Mouse (Mus musculus): ENCODE measurements around the gene Lyrm7. TPM values are rescaled to one million over a fixed set of nuclear protein-coding genes. Genes with fewer than 3 reads are reported as not detected.

Lyrm7 gene
- polyA plus RNA-seq, 1 experiment from 2014 or later = 5.8 TPM

DNA sequence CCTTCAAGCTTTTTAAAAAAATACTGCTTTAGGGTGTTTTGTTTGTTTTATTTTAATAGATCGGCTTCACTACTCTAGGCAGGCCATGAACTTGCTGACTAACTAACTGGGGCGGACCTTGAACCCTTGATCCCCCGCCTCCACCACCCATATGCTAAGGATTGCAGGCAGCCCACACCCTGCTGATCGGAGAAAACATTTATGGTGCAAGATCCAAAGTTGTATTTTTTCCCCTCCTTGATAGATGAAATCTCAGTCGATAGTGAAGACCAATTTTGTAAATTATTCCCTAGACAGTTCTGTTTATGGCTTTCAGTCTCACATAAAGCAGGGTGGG is 6.3 kb upstream of the Lyrm7 start:
- TF ChIP-seq CTCF (IDR thresholded peaks at IDR 0.05; ENCODE audit: low read depth) = no peak
- peak; percentile 82 for ATAC-seq
- WGBS = under 1% methylated on average over 5 of the region's 5 CpGs

DNA sequence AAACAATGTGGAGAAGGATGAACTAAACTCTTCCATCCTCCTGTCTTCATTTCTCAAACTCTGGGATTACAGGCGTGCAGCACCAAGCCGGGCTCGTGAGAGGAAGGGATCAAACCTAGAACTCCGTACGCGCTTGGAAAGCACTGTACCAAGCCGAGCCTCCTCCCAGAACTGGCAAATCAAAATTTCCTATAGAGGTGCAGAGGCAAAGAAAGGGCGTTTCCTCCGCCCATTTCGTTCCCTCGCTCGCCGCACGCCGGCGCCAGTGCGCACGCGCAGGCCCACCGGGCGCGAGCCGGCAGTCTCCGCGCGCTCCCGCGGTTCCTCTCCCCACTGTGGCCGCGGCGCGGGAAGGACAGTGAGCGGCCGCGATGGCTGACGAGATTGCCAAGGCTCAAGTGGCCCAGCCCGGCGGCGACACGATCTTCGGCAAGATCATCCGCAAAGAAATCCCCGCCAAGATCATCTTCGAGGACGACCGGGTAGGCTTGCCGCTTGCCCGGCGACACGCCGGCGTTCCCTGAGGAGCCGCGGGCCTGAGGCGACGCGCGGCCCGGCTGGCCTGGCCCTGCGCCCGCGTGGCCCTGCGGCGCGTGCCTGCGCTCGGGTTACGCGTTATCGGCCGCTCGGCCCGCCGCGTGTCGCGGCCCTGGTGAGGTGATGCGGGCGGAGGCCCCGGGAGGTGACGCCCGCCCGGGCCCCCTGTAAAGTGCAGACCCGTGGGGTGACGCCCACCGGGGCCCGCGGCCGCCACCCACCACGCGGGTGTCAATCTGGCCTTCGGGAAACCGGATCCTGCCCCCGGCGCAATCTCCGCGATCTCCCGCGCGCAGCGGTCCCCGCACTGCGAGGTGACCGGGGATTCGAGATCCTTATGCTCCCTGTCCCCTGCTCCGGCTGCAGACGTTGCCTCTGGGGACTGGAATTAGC is 5.7 kb upstream of the Lyrm7 start, which contains the start of gene Hint1:
Gene Hint1 (plus strand): TSS at position 265 of the 930 bp plus-strand sequence.
- ATAC-seq = peak; percentile 81
- under 1% methylated on average over 107 of the region's 107 CpGs for WGBS

More for the DNA sequence above, 6.3 kb upstream of the Lyrm7 start:
- Histone ChIP-seq H3K36me3 (ENCODE audit: control insufficient read depth, insufficient read depth) (peaks cover 19% of the 10 kb centered on the region; the same call in 1 of the 2 replicates), H3K9ac (ENCODE audit: low read depth, low read length) (peak overlapping the region; percentile 94), H3K27ac (ENCODE audit: low read depth, low read length) (peak overlapping the region; percentile 96), H3K4me3 (ENCODE audit: low read depth, low read length) (peak overlapping the region; percentile 88), H3K4me1 (replicated peaks; ENCODE audit: control insufficient read depth, insufficient read depth, low read length) (no peaks in the 10 kb centered on the region), H3K4me2 (replicated peaks; ENCODE audit: low read depth) (peak overlapping the region; percentile 74), H3K9me3 (ENCODE audit: control insufficient read depth) (no peaks in the 10 kb centered on the region), H3K27me3 (replicated peaks; ENCODE audit: control insufficient read depth, insufficient read depth, low read length) (no peaks in the 10 kb centered on the region)

DNA sequence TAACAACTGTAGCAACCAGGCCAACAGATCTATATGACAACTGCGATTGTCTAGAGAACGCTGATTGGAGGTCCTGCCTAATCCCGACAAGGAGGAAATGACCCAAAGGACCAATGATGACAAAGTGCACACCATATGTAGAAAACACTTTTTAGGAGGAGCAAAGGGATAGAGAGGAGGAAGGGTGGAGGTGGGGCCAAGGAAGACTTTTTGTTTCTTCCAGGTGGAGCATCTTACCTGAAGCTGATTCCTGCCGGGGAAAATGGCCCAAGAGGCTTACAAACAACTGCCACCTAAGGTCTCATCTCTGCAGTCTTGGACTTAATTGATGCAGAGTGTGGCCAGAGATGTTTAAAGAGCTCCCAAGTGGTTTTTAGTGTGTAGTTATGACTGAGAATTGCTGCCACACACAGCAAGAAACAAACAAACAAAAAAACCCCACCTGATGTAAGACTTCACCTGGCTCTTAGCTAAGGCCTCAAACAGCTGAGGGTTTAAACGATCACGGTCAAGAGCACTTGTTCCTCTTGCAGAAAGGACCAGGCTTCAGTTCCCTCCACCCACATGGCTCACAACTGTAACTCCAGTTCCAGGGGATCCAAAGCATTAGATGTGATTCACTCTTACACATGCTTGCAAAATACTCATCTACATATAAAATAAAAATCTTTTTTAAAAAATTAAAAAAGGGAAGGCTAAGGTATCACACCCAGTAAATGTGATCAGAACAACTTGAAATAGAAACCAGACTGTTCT is 4.8 kb upstream of the Lyrm7 start:
- Histone ChIP-seq H3K27ac (ENCODE audit: low read depth, low read length) (peak overlapping the region; percentile 96; the same call in 1 of the 2 replicates), H3K4me3 (ENCODE audit: low read depth, low read length) (peak overlapping the region; percentile 88), H3K4me1 (replicated peaks; ENCODE audit: control insufficient read depth, insufficient read depth, low read length) (no peaks in the 10 kb centered on the region), H3K9me3 (ENCODE audit: control insufficient read depth) (no peaks in the 10 kb centered on the region), H3K27me3 (replicated peaks; ENCODE audit: control insufficient read depth, insufficient read depth, low read length) (no peaks in the 10 kb centered on the region), H3K36me3 (ENCODE audit: control insufficient read depth, insufficient read depth) (peaks cover 8% of the 10 kb centered on the region; the same call in 1 of the 2 replicates), H3K9ac (ENCODE audit: low read depth, low read length) (peak overlapping the region; percentile 94), H3K4me2 (replicated peaks; ENCODE audit: low read depth) (peak overlapping the region; percentile 74)
- 69% methylated on average over 6 of the region's 6 CpGs for WGBS
- no peak for TF ChIP-seq CTCF (IDR thresholded peaks at IDR 0.05; ENCODE audit: low read depth)
- ATAC-seq = no peak

More for the DNA sequence above, 5.7 kb upstream of the Lyrm7 start, which contains the start of gene Hint1:
- peak; percentile 68 for TF ChIP-seq CTCF (IDR thresholded peaks at IDR 0.05; ENCODE audit: low read depth)
- Histone ChIP-seq H3K9ac (ENCODE audit: low read depth, low read length) (peak within 1 kb of the TSS; percentile 94), H3K4me1 (replicated peaks; ENCODE audit: control insufficient read depth, insufficient read depth, low read length) (no peaks in the 10 kb centered on the region), H3K36me3 (ENCODE audit: control insufficient read depth, insufficient read depth) (peaks cover 14% of the 10 kb centered on the region; the same call in 1 of the 2 replicates), H3K4me2 (replicated peaks; ENCODE audit: low read depth) (peak within 1 kb of the TSS; percentile 74), H3K27me3 (replicated peaks; ENCODE audit: control insufficient read depth, insufficient read depth, low read length) (no peaks in the 10 kb centered on the region), H3K9me3 (ENCODE audit: control insufficient read depth) (no peaks in the 10 kb centered on the region), H3K4me3 (ENCODE audit: low read depth, low read length) (peak within 1 kb of the TSS; percentile 88), H3K27ac (ENCODE audit: low read depth, low read length) (peak within 1 kb of the TSS; percentile 96)

DNA sequence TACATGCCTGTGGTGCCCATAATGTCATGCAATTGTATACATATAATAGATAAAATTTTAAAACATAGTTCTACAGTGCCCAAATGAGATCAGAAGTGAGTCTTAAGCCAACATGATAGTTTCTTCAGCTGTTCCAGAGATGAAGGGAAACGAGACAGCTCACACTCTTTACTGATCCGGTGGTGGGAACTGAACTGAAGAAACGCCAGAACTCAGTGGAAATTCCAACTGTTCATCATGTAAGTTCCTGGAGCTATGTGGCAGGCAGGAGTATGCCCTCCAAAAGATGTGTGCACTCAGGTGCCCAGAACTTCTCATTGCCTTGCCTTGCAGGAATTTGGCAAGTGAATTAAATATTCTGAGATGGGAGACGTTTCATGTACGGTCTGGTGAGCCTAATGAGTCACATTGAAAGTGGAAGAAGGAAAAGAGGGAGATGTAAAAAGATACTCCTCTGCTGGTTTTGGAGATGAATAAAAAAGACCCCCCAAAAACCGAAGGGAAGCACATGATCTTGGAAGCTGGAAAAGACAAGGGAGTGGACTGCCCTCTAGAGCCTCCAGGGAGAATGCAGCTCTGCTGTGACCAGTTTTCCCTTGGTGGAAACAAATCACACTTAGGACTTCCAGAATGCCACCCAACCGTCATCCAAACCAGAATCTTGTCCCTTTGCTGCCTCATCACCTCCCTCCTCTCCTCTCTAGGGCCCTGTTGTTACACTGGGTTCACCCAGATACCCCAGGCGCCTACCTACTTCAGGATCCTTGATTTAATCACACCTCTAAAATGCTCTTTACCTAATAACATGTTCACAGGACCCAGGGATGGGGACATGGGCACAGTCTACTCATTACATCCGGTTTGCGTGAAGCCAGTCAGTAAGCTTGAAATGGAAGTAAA is 2.2 kb upstream of the Lyrm7 start:
- no peaks in the 10 kb centered on the region for H3K27me3 ChIP-seq (replicated peaks; ENCODE audit: control insufficient read depth, insufficient read depth, low read length)
- H3K27ac ChIP-seq (ENCODE audit: low read depth, low read length) = no peak overlapping the region
- no peak for ATAC-seq
- no peak overlapping the region for H3K4me3 ChIP-seq (ENCODE audit: low read depth, low read length)
- no peaks in the 10 kb centered on the region for H3K9me3 ChIP-seq (ENCODE audit: control insufficient read depth)
- TF ChIP-seq CTCF (IDR thresholded peaks at IDR 0.05; ENCODE audit: low read depth) = peak; percentile 85
- H3K4me2 ChIP-seq (replicated peaks; ENCODE audit: low read depth) = no peak overlapping the region; the same call in 1 of the 2 replicates
- no peak overlapping the region for H3K9ac ChIP-seq (ENCODE audit: low read depth, low read length)
- H3K36me3 ChIP-seq (ENCODE audit: control insufficient read depth, insufficient read depth) = no peaks in the 10 kb centered on the region
- WGBS = 45% methylated on average over 10 of the region's 10 CpGs
- 0 out of 2 replicates have a peak, but pooled peaks cover 5% of the 10 kb centered on the region for H3K4me1 ChIP-seq (replicated peaks; ENCODE audit: control insufficient read depth, insufficient read depth, low read length)

DNA sequence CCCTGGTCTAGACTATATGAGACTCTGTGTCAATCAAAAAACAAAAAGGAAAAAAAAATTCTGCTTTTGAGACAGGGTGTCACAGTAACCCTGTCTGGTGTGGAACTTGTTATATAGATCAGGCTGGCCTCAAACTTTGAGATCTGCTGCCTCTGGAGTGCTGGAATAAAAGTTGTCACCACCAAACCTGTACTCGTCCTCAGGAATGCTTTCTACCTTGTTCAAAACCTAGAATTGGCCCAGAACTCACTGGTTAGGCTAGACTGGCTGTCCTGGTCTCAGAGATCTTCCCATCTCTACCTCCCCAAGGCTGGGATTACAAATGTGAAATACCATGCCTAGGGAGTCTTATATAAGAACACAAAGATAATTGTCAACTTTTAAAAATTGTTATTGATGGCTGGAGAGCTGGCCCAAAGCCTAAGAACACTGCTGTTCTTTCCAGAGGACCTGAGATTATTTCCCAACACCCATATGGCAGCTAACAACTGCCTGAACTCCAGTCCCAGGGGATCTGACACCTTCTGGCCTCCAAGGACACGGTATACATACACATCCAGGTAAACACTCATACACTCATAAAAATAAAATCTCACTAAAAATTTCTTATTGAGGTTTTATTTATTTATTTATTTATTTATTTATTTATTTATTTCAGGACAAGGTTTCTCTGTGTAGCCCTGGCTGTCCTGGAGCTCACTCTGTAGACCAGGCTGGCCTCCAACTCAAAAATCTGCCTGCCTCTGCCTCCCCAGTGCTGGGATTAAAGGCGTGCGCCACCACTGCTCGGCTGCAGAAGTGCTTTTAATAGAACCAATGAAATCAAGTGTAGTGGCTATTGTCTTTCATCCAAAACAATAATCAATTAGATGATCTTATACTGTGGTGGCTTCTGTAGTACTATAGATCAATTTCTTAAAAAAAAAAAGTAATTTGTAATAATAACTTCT is 1.0 kb upstream of the Lyrm7 start:
- no peak for TF ChIP-seq CTCF (IDR thresholded peaks at IDR 0.05; ENCODE audit: low read depth)
- H3K4me2 ChIP-seq (replicated peaks; ENCODE audit: low read depth) = peak overlapping the region; percentile 93; the same call in 1 of the 2 replicates
- H3K27ac ChIP-seq (ENCODE audit: low read depth, low read length) = 0 out of 2 replicates have a peak overlapping the region, but pooled peaks have one; percentile 30

More for the DNA sequence above, 1.0 kb upstream of the Lyrm7 start:
- H3K4me1 ChIP-seq (replicated peaks; ENCODE audit: control insufficient read depth, insufficient read depth, low read length) = 0 out of 2 replicates have a peak, but pooled peaks cover 5% of the 10 kb centered on the region
- ATAC-seq = no peak
- H3K36me3 ChIP-seq (ENCODE audit: control insufficient read depth, insufficient read depth) = no peaks in the 10 kb centered on the region
- H3K9ac ChIP-seq (ENCODE audit: low read depth, low read length) = no peak overlapping the region
- no peaks in the 10 kb centered on the region for H3K9me3 ChIP-seq (ENCODE audit: control insufficient read depth)
- 89% methylated on average over 5 of the region's 5 CpGs for WGBS
- no peaks in the 10 kb centered on the region for H3K27me3 ChIP-seq (replicated peaks; ENCODE audit: control insufficient read depth, insufficient read depth, low read length)
- H3K4me3 ChIP-seq (ENCODE audit: low read depth, low read length) = no peak overlapping the region
